Mouse (Mus musculus) cortical plate, adult 2 months (tissue): ENCODE data around the gene Fhad1. TPM values are rescaled to one million over a fixed set of nuclear protein-coding genes. Genes with fewer than 3 reads are reported as not detected.

ENCODE experiments used
- H3K27ac ChIP-seq: fragments of 200-500 bp; 2 replicates; pipeline ENCODE4 v1.5.1; 2012; ENCODE audit warnings: low read length, control low read depth, inconsistent platforms; ENCODE audit not compliant: insufficient read depth
- H3K4me1 ChIP-seq: fragments of 200-500 bp; 2 replicates; pipeline ENCODE4 v1.6.1; 2011; ENCODE audit warnings: low read length; ENCODE audit not compliant: control insufficient read depth, insufficient read depth
- H3K4me3 ChIP-seq: fragments of 200-500 bp; 2 replicates; pipeline ENCODE4 v1.5.1; 2011; ENCODE audit warnings: mild to moderate bottlenecking, low read length, control low read depth; ENCODE audit not compliant: insufficient read depth
- CTCF ChIP-seq: fragments of 200-500 bp; IDR thresholded peaks from 2 replicates; pipeline ENCODE4 v1.5.1; 2011; ENCODE audit warnings: mild to moderate bottlenecking, control low read depth, low read length; ENCODE audit not compliant: insufficient read depth; ENCODE audit errors: extremely low read depth
- POLR2A ChIP-seq: fragments of 200-500 bp; IDR thresholded peaks from 2 replicates; pipeline ENCODE4 v1.6.1; 2011; ENCODE audit warnings: mild to moderate bottlenecking, low read length, control low read depth; ENCODE audit not compliant: insufficient read depth; ENCODE audit errors: extremely low read depth
- polyA plus RNA-seq: library from polyadenylated mRNA; depleted of rRNA; stranded (reverse); fragments of >200 nt; gene quantifications from 2 replicates; pipeline ENCODE4 v1.2.3, GENCODE M21; 2012; rRNA removed

Fhad1 gene
- 6.5 and 8.2 TPM in 2 replicates for polyA plus RNA-seq

DNA sequence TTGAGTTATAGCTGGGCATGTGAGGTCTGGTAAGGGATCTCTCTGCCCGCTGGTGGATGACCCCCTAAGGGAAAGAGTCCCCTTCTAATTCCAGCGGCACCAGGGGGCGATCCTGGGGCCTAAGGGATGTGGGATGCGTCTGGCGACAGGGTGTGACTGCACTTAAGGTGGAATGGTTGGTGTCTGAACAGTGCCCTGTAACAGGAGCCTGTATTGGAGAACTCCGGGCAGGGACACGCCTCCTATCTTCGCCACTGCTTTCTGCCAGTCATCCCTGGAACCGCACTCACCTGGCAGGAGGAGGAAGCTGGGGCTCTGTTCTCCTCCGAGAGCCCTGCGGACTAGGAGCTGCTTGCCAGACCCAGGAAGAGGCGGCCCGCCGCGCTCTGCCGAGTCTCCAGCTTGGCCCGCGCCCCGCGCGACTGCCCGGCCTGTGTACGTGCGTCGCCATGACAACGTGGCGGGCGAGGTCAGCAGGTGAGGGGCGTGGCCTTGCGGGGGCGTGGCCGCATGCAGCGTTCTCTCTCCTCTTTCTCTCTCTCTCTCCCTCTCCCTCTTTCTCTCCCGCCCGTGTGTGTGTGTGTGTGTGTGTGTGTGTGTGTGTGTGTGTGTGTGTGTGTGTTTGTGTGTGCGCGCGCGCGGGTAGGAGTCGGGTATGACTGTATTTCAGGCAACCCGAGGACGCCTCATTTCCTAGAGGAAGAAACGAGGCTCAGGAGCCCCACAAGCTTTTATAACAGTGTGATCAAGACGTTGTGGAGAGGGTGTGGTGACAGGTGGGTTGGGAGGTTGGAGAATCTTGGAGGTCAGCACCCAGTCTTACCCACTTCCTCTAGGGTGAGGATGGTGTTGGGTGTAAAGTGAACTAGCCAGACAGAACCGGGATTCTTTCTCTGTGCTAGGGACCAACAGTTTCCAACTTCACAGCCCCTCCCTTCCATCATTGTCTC is at the start of gene Fhad1:
Gene Fhad1 (minus strand): TSS at position 424 of the 950 bp plus-strand sequence.
- Histone ChIP-seq H3K4me1 (peaks cover 3% of the 10 kb centered on the region; the same call in 1 of the 2 replicates), H3K4me3 (peak within 1 kb of the TSS; percentile 18), H3K27ac (no peak within 1 kb of the TSS)
- no peak for TF ChIP-seq POLR2A

GRCm38 (mm10) chr4:142063057-142063534 is 48.2 kb upstream of the Fhad1 start:
- Histone ChIP-seq H3K4me3 (no peak overlapping the region), H3K4me1 (no peaks in the 10 kb centered on the region), H3K27ac (no peak overlapping the region)
- TF ChIP-seq CTCF, result no peak
- TF ChIP-seq POLR2A, result no peak

DNA sequence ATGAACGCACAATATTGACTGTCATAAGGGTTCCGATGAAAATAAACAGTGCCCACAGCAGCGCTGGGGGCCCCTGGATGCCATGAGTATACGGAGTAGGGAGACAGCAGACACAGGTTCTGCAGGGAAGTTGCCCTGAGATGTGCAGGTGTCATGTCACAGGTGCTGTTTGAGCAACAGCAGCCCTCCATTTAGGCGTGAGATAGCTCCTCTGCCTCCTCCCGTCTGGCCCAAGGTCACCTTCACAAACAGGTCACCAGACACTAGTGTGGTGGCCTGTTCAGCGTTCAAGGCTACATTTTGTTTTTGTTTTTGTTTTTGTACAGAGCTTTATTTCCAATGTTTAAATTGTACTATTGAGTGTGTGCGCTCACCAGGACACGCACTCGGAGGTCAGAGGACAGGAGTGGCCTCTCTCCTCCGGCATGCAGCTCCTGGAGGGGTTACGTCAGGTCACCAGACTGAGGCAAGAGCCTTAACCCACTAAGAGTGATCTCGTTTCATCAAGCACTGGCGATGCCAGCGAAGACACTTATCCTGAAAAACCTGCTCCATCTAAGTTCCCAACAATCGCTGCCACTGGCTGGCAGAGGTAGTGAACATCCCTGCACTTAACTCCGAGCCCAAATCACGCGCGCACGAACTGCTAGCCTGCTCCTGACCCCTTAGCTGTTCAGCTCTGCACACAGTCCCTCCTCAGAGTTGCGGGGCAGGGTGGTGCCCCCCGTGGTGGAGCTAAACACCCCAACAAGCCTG is 46.8 kb upstream of the Fhad1 start:
- TF ChIP-seq POLR2A, result no peak
- no peak for TF ChIP-seq CTCF
- Histone ChIP-seq H3K4me1 (0 out of 2 replicates have a peak, but pooled peaks cover 2% of the 10 kb centered on the region), H3K27ac (no peak overlapping the region), H3K4me3 (no peak overlapping the region)

DNA sequence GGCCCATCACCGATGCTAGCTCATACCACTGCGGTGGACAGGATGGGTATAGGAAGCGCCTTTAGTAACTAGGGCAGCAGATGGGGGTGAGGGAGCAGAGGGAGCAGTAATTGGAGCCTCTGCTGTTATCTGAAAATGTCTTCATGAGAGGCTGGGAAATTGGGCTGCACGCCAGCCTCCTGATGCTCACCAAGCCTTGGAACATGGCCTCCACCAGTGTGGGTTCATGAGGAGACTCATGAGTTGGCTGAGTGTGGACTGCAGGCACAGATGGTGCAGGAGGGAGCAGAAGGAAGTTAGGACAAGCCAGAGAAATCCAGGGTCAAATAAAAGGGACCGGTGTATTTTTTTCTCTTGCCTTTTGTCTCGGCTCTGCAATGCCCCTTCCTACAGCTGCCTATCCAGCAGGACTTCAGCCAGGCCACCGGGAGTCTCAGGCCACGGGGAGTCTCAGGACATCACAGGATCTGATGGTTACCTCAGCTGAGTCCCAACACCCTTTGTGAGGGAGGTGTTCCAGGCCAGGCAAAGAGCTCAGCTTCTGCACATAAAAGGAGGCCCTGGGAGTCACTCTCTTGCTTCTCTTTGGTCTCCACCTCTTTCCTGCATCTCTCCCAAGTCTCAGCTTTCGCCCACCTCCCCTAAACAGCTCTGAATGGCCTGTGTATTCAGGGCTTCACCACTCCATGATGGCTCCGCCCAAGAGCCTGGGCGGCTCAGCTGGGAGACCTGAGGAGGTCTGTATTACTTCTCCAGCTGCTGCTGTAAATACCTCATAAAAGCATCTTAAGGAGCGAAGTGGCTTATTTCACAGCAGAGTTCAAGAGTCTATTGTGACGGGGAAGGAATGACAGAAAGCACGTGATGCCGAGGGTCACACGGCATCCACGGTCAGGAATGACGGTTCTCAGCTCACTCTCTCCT is 45.8 kb upstream of the Fhad1 start:
- Histone ChIP-seq H3K4me1 (0 out of 2 replicates have a peak, but pooled peaks cover 2% of the 10 kb centered on the region), H3K4me3 (no peak overlapping the region), H3K27ac (no peak overlapping the region)
- TF ChIP-seq POLR2A (no peak), CTCF (no peak)

- H3K4me1 ChIP-seq, result 0 out of 2 replicates have a peak, but pooled peaks cover 2% of the 10 kb centered on the region
- H3K27ac ChIP-seq, result no peak overlapping the region
- no peak for TF ChIP-seq CTCF
- no peak for TF ChIP-seq POLR2A
- H3K4me3 ChIP-seq, result no peak overlapping the region
These were observed 44.9 kb upstream of the Fhad1 start for GRCm38 (mm10) chr4:142059841-142060193.

DNA sequence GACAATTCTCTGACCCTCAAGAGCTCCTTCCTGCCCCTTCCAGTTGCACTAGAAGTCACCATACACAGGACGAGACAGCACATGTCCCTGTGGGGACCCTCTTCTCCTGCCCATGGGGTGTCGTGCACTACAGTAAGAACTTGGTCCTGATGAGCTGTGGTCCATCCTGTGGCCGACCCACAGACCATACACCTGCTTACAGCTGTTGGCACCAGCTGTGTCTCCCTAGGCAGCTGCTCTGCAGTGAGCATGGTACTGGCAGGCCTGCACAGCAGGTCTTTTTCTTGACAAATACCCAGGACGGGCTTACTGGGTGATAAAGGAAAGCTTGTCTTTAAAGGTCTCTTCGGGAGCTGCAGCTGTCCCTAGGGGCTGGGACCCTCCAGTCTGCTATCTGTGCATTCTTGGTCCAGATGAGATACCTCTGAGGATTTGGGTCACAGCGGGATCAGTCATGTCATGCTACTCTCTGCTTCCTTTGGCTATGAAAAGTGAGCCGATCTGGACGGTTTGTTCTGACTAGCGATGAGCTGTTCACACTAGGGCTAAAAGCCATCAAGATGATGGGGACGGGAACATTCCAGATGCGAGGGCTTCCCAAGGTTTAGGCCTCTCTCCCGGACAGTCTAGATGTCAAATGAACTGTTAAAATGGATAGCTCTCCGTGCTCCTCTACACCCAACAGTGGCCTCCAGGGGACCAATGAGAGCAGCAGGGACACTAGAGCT is 44.4 kb upstream of the Fhad1 start:
- no peak overlapping the region for H3K27ac ChIP-seq
- no peak overlapping the region for H3K4me3 ChIP-seq
- 0 out of 2 replicates have a peak, but pooled peaks cover 2% of the 10 kb centered on the region for H3K4me1 ChIP-seq
- TF ChIP-seq POLR2A, result no peak
- TF ChIP-seq CTCF, result no peak

- TF ChIP-seq CTCF (no peak), POLR2A (no peak)
- H3K4me3 ChIP-seq, result no peak overlapping the region
- H3K27ac ChIP-seq, result peak overlapping the region; percentile 68
- H3K4me1 ChIP-seq, result 0 out of 2 replicates have a peak, but pooled peaks cover 2% of the 10 kb centered on the region
These were observed 42.8 kb upstream of the Fhad1 start for GRCm38 (mm10) chr4:142057529-142058216.

GRCm38 (mm10) chr4:142055600-142055999 is 40.7 kb upstream of the Fhad1 start:
- no peak overlapping the region for H3K4me3 ChIP-seq
- TF ChIP-seq CTCF (no peak), POLR2A (no peak)

More at GRCm38 (mm10) chr4:142055600-142055999, 40.7 kb upstream of the Fhad1 start:
- Histone ChIP-seq H3K27ac (no peak overlapping the region), H3K4me1 (0 out of 2 replicates have a peak, but pooled peaks cover 2% of the 10 kb centered on the region)
